Mouse (Mus musculus) G1E (cell line): ENCODE results near the gene Cpt1c.

Source experiments
- CTCF ChIP-seq: IDR thresholded peaks from 2 replicates; pipeline ENCODE4 v1.5.1; 2012; ENCODE audit warnings: low read depth, low read length, inconsistent platforms, mixed read lengths
- TAL1 ChIP-seq: conservative IDR thresholded peaks from 2 replicates; pipeline ENCODE4 v1.6.1; 2012; ENCODE audit warnings: low read depth, low read length, inconsistent platforms, mixed read lengths

DNA sequence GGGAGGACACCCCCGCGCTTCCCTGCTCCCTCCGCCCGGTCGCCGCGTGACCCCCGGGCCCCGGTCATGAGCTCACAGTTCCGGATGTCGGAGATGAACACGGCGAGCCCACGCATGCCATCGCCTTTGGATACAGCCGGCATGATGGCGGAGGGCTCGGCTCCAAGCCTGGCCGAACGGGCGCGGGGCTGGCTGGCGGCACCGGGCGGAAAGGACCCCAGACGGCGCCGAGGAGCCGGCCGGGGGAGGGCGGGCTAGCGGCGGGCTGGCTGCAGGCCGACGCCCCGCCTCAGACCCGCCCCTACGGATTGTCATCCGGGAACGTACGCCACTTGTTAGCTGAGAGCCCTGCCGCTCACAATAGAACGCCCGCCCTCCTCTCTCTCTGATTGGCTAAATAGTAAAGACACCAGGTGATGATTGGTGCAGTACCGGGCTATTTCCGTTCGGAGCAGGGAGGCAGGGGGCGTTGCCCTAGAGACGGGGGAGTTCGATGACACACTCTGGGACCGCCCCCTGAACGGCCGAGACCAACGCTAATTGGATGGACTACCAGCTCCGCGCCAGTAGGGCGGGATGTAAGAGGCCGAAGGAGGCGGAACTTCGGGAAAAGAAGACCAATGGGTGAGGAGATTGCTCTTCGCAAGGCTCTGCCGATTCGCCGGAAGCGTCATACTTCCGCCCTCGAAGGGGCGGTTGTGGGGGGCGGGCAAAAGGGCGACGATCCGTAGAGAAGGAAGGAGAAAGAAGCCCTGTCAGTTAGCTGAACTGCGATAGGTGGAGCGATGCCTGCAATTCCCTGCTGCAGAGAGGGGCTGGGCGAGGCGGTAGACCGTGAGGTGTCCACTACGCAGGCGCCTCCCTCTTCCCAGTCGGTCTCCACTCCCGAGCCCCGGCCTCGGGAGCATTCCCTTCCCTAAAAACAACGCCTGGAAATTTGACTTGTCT is 45.2 kb downstream of the Cpt1c start, which contains the start of gene Ap2a1:
- TF ChIP-seq CTCF = no peak
- TF ChIP-seq TAL1 = no peak
